Mouse (Mus musculus) hindbrain, embryonic 13.5 days (tissue): ENCODE data around the gene Rpl13a. TPM values are rescaled to one million over a fixed set of nuclear protein-coding genes. Genes with fewer than 3 reads are reported as not detected.
"Not testable (repeated sequence)": the region's sequence is repeated elsewhere in the genome, so short reads cannot be mapped to it uniquely, and the experiment has no call there.

Experiments
- ATAC-seq: fragments of 200-750 bp; cut with Nextera tagmentation; 2 replicates; pipeline ENCODE4 v1.8.0; 2017; ENCODE audit warnings: moderate TSS enrichment; ENCODE audit not compliant: low FRiP score
- H3K27ac ChIP-seq: fragments of 300-500 bp; sonication (generic); 2 replicates; pipeline ENCODE4 v1.5.1; 2015; ENCODE audit warnings: inconsistent platforms, mild to moderate bottlenecking, moderate library complexity
- H3K27me3 ChIP-seq: fragments of 300-500 bp; sonication (generic); 2 replicates; pipeline ENCODE4 v1.6.1; 2015; ENCODE audit warnings: mild to moderate bottlenecking, inconsistent platforms
- H3K36me3 ChIP-seq: fragments of 300-500 bp; sonication (generic); 2 replicates; pipeline ENCODE4 v1.6.1; 2015; ENCODE audit warnings: mild to moderate bottlenecking, inconsistent platforms
- H3K4me1 ChIP-seq: fragments of 300-500 bp; sonication (generic); replicated peaks from 2 replicates; pipeline ENCODE4 v1.6.1; 2015; ENCODE audit warnings: inconsistent platforms
- H3K4me2 ChIP-seq: fragments of 300-500 bp; sonication (generic); 2 replicates; pipeline ENCODE4 v1.6.1; 2015; ENCODE audit warnings: inconsistent platforms, mild to moderate bottlenecking, moderate library complexity
- H3K4me3 ChIP-seq: fragments of 300-500 bp; sonication (generic); 2 replicates; pipeline ENCODE4 v1.5.1; 2015; ENCODE audit warnings: mild to moderate bottlenecking, inconsistent platforms
- H3K9ac ChIP-seq: fragments of 300-500 bp; sonication (generic); 2 replicates; pipeline ENCODE4 v1.6.1; 2015; ENCODE audit warnings: mild to moderate bottlenecking, inconsistent platforms
- H3K9me3 ChIP-seq: fragments of 300-500 bp; sonication (generic); 2 replicates; pipeline ENCODE4 v1.6.1; 2016; ENCODE audit warnings: inconsistent platforms
- WGBS: fragments of 180-500 bp; shearing (Covaris S2); methylation state at CpG from one replicate; pipeline ENCODE4 v1.1.7; 2015; 5-methylcytosine and 5-hydroxymethylcytosine counted together
- polyA plus RNA-seq: library from polyadenylated mRNA; unstranded; fragments of >200 nt; fragmentation: Nextera tagmentation; extraction: Ambion mirVana; gene quantifications from 2 replicates; pipeline ENCODE4 v1.2.1, GENCODE M21; 2015

Gene Rpl13a
- polyA plus RNA-seq, 1 experiment from 2014 or later, result 846 TPM

DNA sequence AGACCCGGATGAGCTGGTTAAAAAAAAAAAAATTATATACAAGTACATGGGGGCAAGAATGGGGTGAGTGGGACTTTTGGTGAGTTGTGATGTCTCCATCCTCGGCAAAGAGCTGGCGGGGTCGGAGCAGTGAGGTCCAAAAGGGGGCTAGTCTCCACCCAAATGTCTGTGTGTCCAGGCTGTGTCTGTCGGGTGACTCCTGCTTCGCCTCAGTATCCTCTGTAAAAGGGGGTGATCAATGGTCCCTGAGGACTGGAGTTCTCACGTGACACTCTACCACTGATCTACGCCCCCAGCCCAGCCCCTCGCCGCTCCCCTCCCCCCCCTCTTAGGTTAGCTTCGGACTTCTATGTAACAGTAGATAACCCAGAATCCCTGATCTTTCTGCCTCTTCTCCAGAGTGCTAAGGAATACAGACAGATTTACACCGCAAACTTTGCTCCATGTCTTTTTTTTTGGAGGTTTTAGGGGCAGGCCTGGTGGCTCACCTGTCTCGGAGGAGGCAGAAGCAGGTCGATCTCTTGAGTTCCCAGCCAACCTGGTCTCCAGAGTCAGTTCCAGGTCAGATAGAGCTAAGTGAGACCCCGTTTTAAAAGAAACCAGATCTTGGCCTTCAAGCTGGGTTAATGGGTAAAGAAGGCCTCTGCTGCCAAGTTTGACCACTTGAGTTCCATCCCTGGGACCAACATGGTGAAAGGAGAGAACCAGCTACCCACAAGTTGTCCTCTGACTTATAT lies 1.4 kb upstream of the Rpl13a start:
- ATAC-seq, result no peak
- Histone ChIP-seq H3K27me3 (peaks cover 9% of the 10 kb centered on the region; the same call in 1 of the 2 replicates), H3K4me1 (peaks cover 36% of the 10 kb centered on the region), H3K4me3 (peak overlapping the region; percentile 92), H3K9me3 (no peaks in the 10 kb centered on the region), H3K36me3 (peaks cover 26% of the 10 kb centered on the region), H3K27ac (peak overlapping the region; percentile 95), H3K4me2 (peak overlapping the region; percentile 61), H3K9ac (peak overlapping the region; percentile 68)
- WGBS, result 52% methylated on average over 15 of the region's 15 CpGs

GRCm38 (mm10) chr7:45129318-45129717 lies 757 bp upstream of the Rpl13a start:
- H3K9me3 ChIP-seq, result no peaks in the 10 kb centered on the region
- under 1% methylated on average over 17 of the region's 17 CpGs for WGBS
- ATAC-seq, result no peak
- 0 out of 2 replicates have a peak, but pooled peaks cover 2% of the 10 kb centered on the region for H3K27me3 ChIP-seq
- H3K4me2 ChIP-seq, result peak overlapping the region; percentile 61
- H3K4me1 ChIP-seq, result peaks cover 41% of the 10 kb centered on the region
- peak overlapping the region; percentile 68 for H3K9ac ChIP-seq
- peak overlapping the region; percentile 92 for H3K4me3 ChIP-seq
- peaks cover 27% of the 10 kb centered on the region for H3K36me3 ChIP-seq
- H3K27ac ChIP-seq, result peak overlapping the region; percentile 95

DNA sequence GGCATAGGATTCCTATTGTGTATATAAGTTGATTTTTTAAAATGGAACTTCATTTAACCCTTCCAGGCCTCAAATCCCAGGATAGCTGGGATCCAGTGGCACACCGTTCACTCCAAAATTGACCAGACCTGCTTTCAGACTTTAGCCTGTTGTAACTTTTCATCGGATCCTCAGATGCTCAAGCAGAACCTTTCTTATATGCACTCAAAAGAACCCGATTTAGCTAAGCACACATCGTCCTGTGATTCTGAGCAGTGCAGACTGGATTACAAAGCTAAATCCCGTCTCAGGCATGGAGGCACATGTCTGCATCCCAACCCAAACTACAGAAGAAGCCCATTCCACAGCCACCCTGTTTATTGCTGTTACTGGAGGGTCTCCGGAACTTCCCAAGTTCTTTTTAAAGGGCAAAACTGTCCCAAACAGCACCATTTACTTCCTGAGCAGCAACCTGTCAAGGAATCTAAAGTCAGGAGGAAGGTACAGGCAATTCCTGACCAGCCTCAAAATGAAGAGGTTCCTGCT lies 799 bp downstream of the Rpl13a start:
- Histone ChIP-seq H3K4me3 (peak overlapping the region; percentile 92), H3K27me3 (no peaks in the 10 kb centered on the region), H3K4me1 (peaks cover 49% of the 10 kb centered on the region), H3K9me3 (no peaks in the 10 kb centered on the region), H3K27ac (peak overlapping the region; percentile 92), H3K36me3 (peaks cover 29% of the 10 kb centered on the region), H3K4me2 (peak overlapping the region; percentile 96), H3K9ac (peak overlapping the region; percentile 99)
- under 1% methylated on average over 6 of the region's 6 CpGs for WGBS
- ATAC-seq, result no peak

DNA sequence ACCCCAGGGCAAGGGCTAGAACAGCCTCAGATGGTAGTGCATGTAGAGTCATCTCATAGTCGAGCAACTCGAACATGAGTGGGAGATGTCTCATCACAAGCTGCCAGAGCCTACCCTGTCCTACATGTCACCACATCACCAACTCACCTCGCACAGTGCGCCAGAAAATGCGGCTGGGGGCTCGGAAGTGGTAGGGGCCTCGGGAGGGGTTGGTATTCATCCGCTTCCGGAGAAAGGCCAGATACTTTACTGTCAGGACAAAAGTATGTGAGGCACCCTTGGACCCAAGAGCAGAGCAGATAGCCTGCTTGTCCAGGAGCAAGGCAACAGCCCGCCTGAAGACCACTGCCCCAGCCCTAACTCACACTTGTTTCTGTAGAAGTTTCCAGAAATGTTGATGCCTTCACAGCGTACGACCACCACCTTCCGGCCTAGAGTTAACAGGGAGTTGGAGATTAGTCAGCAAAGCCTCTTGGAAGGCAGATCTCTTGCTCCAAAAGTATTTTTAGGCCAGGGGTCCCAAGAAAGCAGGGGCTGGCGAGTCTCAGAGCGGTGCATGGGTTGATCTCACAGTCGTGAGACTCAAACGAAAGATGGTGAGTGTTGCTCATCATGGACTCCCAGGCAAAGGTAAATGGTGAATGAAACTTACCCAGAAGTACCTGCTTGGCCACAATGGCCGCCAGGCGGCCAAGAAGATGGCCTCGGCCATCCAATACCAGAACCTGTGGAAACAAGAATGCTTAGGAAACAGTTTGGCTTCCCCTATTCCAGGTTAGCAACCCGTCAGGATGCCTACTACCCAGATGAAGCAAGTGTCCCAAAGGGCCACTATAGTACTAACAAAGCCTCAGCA lies 1.5 kb downstream of the Rpl13a start:
- H3K4me1 ChIP-seq, result peaks cover 55% of the 10 kb centered on the region

GRCm38 (mm10) chr7:45126147-45126843 lies 2.3 kb downstream of the Rpl13a start:
- WGBS, result 79% methylated on average over 17 of the region's 17 CpGs
- Histone ChIP-seq H3K4me3 (peak overlapping the region; percentile 92; the same call in 1 of the 2 replicates), H3K9me3 (no peaks in the 10 kb centered on the region), H3K27me3 (no peaks in the 10 kb centered on the region), H3K36me3 (peaks cover 44% of the 10 kb centered on the region), H3K9ac (peak overlapping the region; percentile 99), H3K4me1 (peaks cover 63% of the 10 kb centered on the region), H3K4me2 (peak overlapping the region; percentile 96), H3K27ac (peak overlapping the region; percentile 92)
- ATAC-seq, result no peak

More for the DNA sequence above, 1.5 kb downstream of the Rpl13a start:
- Histone ChIP-seq H3K36me3 (peaks cover 36% of the 10 kb centered on the region), H3K9me3 (no peaks in the 10 kb centered on the region), H3K4me3 (peak overlapping the region; percentile 92), H3K27ac (peak overlapping the region; percentile 92), H3K27me3 (no peaks in the 10 kb centered on the region), H3K4me2 (peak overlapping the region; percentile 96), H3K9ac (peak overlapping the region; percentile 99)
- WGBS, result 46% methylated on average over 21 of the region's 21 CpGs
- no peak for ATAC-seq

DNA sequence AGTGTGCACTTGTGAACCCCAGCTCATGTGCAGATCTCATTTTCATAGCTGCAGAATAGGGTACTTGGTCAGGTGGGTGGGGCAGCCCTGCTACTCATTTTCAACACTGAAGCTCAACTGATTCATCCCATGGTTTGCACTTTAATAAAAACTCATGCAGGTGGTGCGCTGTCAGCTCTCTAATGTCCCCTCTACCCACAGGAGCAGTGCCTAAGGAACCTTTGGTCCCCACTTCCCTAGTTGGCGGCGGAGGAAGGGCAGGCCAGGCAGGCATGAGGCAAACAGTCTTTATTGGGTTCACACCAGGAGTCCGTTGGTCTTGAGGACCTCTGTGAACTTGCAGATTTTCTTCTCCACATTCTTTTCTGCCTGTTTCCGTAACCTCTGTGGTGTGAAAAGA lies 2.9 kb downstream of the Rpl13a start:
- H3K9me3 ChIP-seq, H3K27me3 ChIP-seq, ATAC-seq, H3K9ac ChIP-seq, H3K4me3 ChIP-seq: not testable (repeated sequence)
- Histone ChIP-seq H3K27ac (peak overlapping the region; percentile 92; the same call in 1 of the 2 replicates), H3K4me1 (peaks cover 65% of the 10 kb centered on the region), H3K4me2 (peak overlapping the region; percentile 56; the same call in 1 of the 2 replicates), H3K36me3 (peaks cover 50% of the 10 kb centered on the region)
- 68% methylated on average over 5 of the region's 5 CpGs for WGBS

- Histone ChIP-seq H3K27ac (peak overlapping the region; percentile 92), H3K36me3 (peaks cover 55% of the 10 kb centered on the region), H3K9ac (peak overlapping the region; percentile 49; the same call in 1 of the 2 replicates), H3K4me1 (peaks cover 65% of the 10 kb centered on the region), H3K4me3 (peak overlapping the region; percentile 33; the same call in 1 of the 2 replicates), H3K27me3 (no peaks in the 10 kb centered on the region), H3K4me2 (peak overlapping the region; percentile 56), H3K9me3 (no peaks in the 10 kb centered on the region)
- 17% methylated on average over 7 of the region's 7 CpGs for WGBS
- ATAC-seq, result no peak
These were observed 3.4 kb downstream of the Rpl13a start for GRCm38 (mm10) chr7:45125144-45125600.

GRCm38 (mm10) chr7:45124224-45125143 lies 4.1 kb downstream of the Rpl13a start, which contains the start of gene Rps11:
TSS of gene Rps11 (minus strand) at chr7:45124439.
- Histone ChIP-seq H3K27ac (peak within 1 kb of the TSS; percentile 92), H3K4me1 (peaks cover 58% of the 10 kb centered on the region), H3K4me3 (peak within 1 kb of the TSS; percentile 94), H3K36me3 (peaks cover 62% of the 10 kb centered on the region), H3K4me2 (peak within 1 kb of the TSS; percentile 94), H3K9me3 (no peaks in the 10 kb centered on the region), H3K9ac (peak within 1 kb of the TSS; percentile 99), H3K27me3 (no peaks in the 10 kb centered on the region)
- ATAC-seq, result peak; percentile 86
- under 1% methylated on average over 59 of the region's 59 CpGs for WGBS

- H3K9ac ChIP-seq, result peak overlapping the region; percentile 99
- H3K27me3 ChIP-seq, result no peaks in the 10 kb centered on the region
- H3K9me3 ChIP-seq, result no peaks in the 10 kb centered on the region
- ATAC-seq, result no peak
- H3K27ac ChIP-seq, result peak overlapping the region; percentile 92; the same call in 1 of the 2 replicates
- H3K4me3 ChIP-seq, result peak overlapping the region; percentile 94
- H3K4me1 ChIP-seq, result peaks cover 56% of the 10 kb centered on the region
- H3K36me3 ChIP-seq, result peaks cover 73% of the 10 kb centered on the region
- peak overlapping the region; percentile 94 for H3K4me2 ChIP-seq
- WGBS, result 24% methylated on average over 12 of the region's 12 CpGs
These were observed 5.4 kb downstream of the Rpl13a start for GRCm38 (mm10) chr7:45123186-45123570.

- H3K9ac ChIP-seq, result peak overlapping the region; percentile 99
- WGBS, result 87% methylated on average over 15 of the region's 15 CpGs
- no peaks in the 10 kb centered on the region for H3K9me3 ChIP-seq
- H3K4me3 ChIP-seq, result peak overlapping the region; percentile 94
- peaks cover 77% of the 10 kb centered on the region for H3K36me3 ChIP-seq
- ATAC-seq, result no peak
- no peaks in the 10 kb centered on the region for H3K27me3 ChIP-seq
- H3K4me1 ChIP-seq, result peaks cover 54% of the 10 kb centered on the region
- peak overlapping the region; percentile 94 for H3K4me2 ChIP-seq
- no peak overlapping the region for H3K27ac ChIP-seq
These were observed 5.9 kb downstream of the Rpl13a start for GRCm38 (mm10) chr7:45122561-45123185.
